In genomic region chr2:32817589-32817988, GRCm38 (mm10) we compare ENCODE assay signal across 14 mouse cellular contexts. TPM values are rescaled to one million over a fixed set of nuclear protein-coding genes. Genes with fewer than 3 reads are reported as not detected.
DNase-seq lines count a peak whose midpoint lies in the region; ATAC-seq lines count a peak whose summit lies in the region.
"Had no signal": no experiment of that assay in that cellular context is flagged by ENCODE, and none has a peak within 500 bp of the region (broad histone marks: within the 10 kb centered on the region; RNA-seq: fewer than 3 reads in every experiment).

No protein-coding gene starts in this region.

- no peaks in the 10 kb centered on the region for H3K27me3 ChIP-seq in intestine, embryonic 16.5 days (replicated peaks; ENCODE audit: control insufficient read depth, insufficient read depth, low read length)
- no peaks in the 10 kb centered on the region for H3K27me3 ChIP-seq in intestine, embryonic 15.5 days (replicated peaks)
- H3K27me3 ChIP-seq in midbrain, embryonic 15.5 days (replicated peaks) = no peaks in the 10 kb centered on the region
- no peaks in the 10 kb centered on the region for H3K27me3 ChIP-seq in midbrain, embryonic 16.5 days (ENCODE audit: control insufficient read depth, insufficient read depth, low read depth, low read length)
- no peaks in the 10 kb centered on the region for H3K27me3 ChIP-seq in hindbrain, embryonic 16.5 days (replicated peaks; ENCODE audit: control insufficient read depth, insufficient read depth, low read length)
- H3K27me3 ChIP-seq in heart, embryonic 10.5 days (ENCODE audit: insufficient read depth, poor library complexity, severe bottlenecking) = no peaks in the 10 kb centered on the region
- H3K27me3 ChIP-seq: embryonic facial prominence, embryonic 13.5 days; heart, embryonic 15.5 days had no signal

- DNase-seq in heart, embryonic 10.5 days (ENCODE audit: low spot score) = no peak
- no peak for DNase-seq in adrenal gland, postnatal 14 days
- no peak for DNase-seq in layer of hippocampus, adult 8-10 months (ENCODE audit: low spot score in 2 of 2)
- DNase-seq: kidney, postnatal 14 days; thymus, postnatal 4 days had no signal

- H3K4me2 ChIP-seq in intestine, embryonic 16.5 days (ENCODE audit: low read depth, low read length) = no peak overlapping the region
- H3K4me2 ChIP-seq in intestine, embryonic 15.5 days (replicated peaks) = no peak overlapping the region
- no peak overlapping the region for H3K4me2 ChIP-seq in midbrain, embryonic 15.5 days
- no peak overlapping the region for H3K4me2 ChIP-seq in midbrain, embryonic 16.5 days (ENCODE audit: low read length)
- no peak overlapping the region for H3K4me2 ChIP-seq in hindbrain, embryonic 16.5 days (ENCODE audit: low read length)
- H3K4me2 ChIP-seq: embryonic facial prominence, embryonic 13.5 days; heart, embryonic 15.5 days had no signal

- no peak overlapping the region for H3K9ac ChIP-seq in intestine, embryonic 16.5 days (ENCODE audit: low read depth, low read length)
- no peak overlapping the region for H3K9ac ChIP-seq in intestine, embryonic 15.5 days
- H3K9ac ChIP-seq in midbrain, embryonic 15.5 days = no peak overlapping the region
- no peak overlapping the region for H3K9ac ChIP-seq in midbrain, embryonic 16.5 days (ENCODE audit: low read depth, low read length)
- H3K9ac ChIP-seq in hindbrain, embryonic 16.5 days (ENCODE audit: low read depth, low read length) = no peak overlapping the region
- H3K9ac ChIP-seq: embryonic facial prominence, embryonic 13.5 days; heart, embryonic 15.5 days had no signal

- H3K36me3 ChIP-seq in intestine, embryonic 16.5 days (ENCODE audit: control insufficient read depth, insufficient read depth, low read length) = no peaks in the 10 kb centered on the region; the same call in 1 of the 2 replicates
- H3K36me3 ChIP-seq in intestine, embryonic 15.5 days = no peaks in the 10 kb centered on the region
- H3K36me3 ChIP-seq in midbrain, embryonic 15.5 days (replicated peaks) = peaks cover 39% of the 10 kb centered on the region
- H3K36me3 ChIP-seq in midbrain, embryonic 16.5 days (ENCODE audit: control insufficient read depth, insufficient read depth, low read length) = peaks cover 31% of the 10 kb centered on the region
- peaks cover 26% of the 10 kb centered on the region; the same call in 1 of the 2 replicates for H3K36me3 ChIP-seq in hindbrain, embryonic 16.5 days (ENCODE audit: control insufficient read depth, insufficient read depth, low read length)
- H3K36me3 ChIP-seq in heart, embryonic 10.5 days = peaks cover 33% of the 10 kb centered on the region; the same call in 1 of the 2 replicates

- H3K4me1 ChIP-seq in intestine, embryonic 16.5 days (ENCODE audit: control insufficient read depth, insufficient read depth, low read length) = 0 out of 2 replicates have a peak, but pooled peaks cover 2% of the 10 kb centered on the region
- H3K4me1 ChIP-seq in intestine, embryonic 15.5 days (replicated peaks) = no peaks in the 10 kb centered on the region
- no peaks in the 10 kb centered on the region for H3K4me1 ChIP-seq in midbrain, embryonic 15.5 days
- H3K4me1 ChIP-seq in midbrain, embryonic 16.5 days (ENCODE audit: control insufficient read depth, insufficient read depth, low read length) = no peaks in the 10 kb centered on the region
- H3K4me1 ChIP-seq in hindbrain, embryonic 16.5 days (ENCODE audit: control insufficient read depth, insufficient read depth, low read depth, low read length) = no peaks in the 10 kb centered on the region
- peaks cover 3% of the 10 kb centered on the region for H3K4me1 ChIP-seq in heart, embryonic 10.5 days
- H3K4me1 ChIP-seq: embryonic facial prominence, embryonic 13.5 days; heart, embryonic 15.5 days had no signal

- ATAC-seq in intestine, embryonic 16.5 days = no peak
- ATAC-seq in intestine, embryonic 15.5 days = no peak
- no peak for ATAC-seq in midbrain, embryonic 15.5 days (replicated peaks)
- ATAC-seq in midbrain, embryonic 16.5 days = no peak
- no peak for ATAC-seq in hindbrain, embryonic 16.5 days

- no peak overlapping the region for H3K4me3 ChIP-seq in intestine, embryonic 16.5 days (ENCODE audit: low read length)
- H3K4me3 ChIP-seq in intestine, embryonic 15.5 days (replicated peaks) = no peak overlapping the region
- H3K4me3 ChIP-seq in midbrain, embryonic 15.5 days = no peak overlapping the region
- no peak overlapping the region for H3K4me3 ChIP-seq in midbrain, embryonic 16.5 days (ENCODE audit: low read depth, low read length)
- H3K4me3 ChIP-seq in hindbrain, embryonic 16.5 days (ENCODE audit: low read length) = no peak overlapping the region
- H3K4me3 ChIP-seq in heart, embryonic 10.5 days = no peak overlapping the region
- H3K4me3 ChIP-seq: embryonic facial prominence, embryonic 13.5 days; heart, embryonic 15.5 days had no signal

- peak overlapping the region; percentile 6; the same call in 1 of the 2 replicates for H3K27ac ChIP-seq in intestine, embryonic 16.5 days (ENCODE audit: low read length)
- H3K27ac ChIP-seq in intestine, embryonic 15.5 days = no peak overlapping the region
- peak overlapping the region; percentile 5; the same call in 1 of the 2 replicates for H3K27ac ChIP-seq in midbrain, embryonic 15.5 days
- H3K27ac ChIP-seq in midbrain, embryonic 16.5 days (ENCODE audit: low read length) = no peak overlapping the region
- peak overlapping the region; percentile 31; the same call in 1 of the 2 replicates for H3K27ac ChIP-seq in hindbrain, embryonic 16.5 days (ENCODE audit: low read depth, low read length)
- H3K27ac ChIP-seq in heart, embryonic 10.5 days = no peak overlapping the region
- H3K27ac ChIP-seq: embryonic facial prominence, embryonic 13.5 days; heart, embryonic 15.5 days; stomach, postnatal 0 days had no signal

- WGBS in intestine, embryonic 16.5 days = 72% methylated on average over 7 of the region's 7 CpGs
- WGBS in intestine, embryonic 15.5 days = 71% methylated on average over 7 of the region's 7 CpGs
- whole genome bisulfite sequencing in midbrain, embryonic 15.5 days = 59% methylated on average over 7 of the region's 7 CpGs
- WGBS in midbrain, embryonic 16.5 days = 67% methylated on average over 7 of the region's 7 CpGs
- 56% methylated on average over 7 of the region's 7 CpGs for WGBS in hindbrain, embryonic 16.5 days
- 58% methylated on average over 7 of the region's 7 CpGs for WGBS in heart, embryonic 10.5 days

- H3K9me3 ChIP-seq in intestine, embryonic 16.5 days (ENCODE audit: control insufficient read depth, low read length) = no peaks in the 10 kb centered on the region
- no peaks in the 10 kb centered on the region for H3K9me3 ChIP-seq in intestine, embryonic 15.5 days
- no peaks in the 10 kb centered on the region for H3K9me3 ChIP-seq in midbrain, embryonic 15.5 days
- no peaks in the 10 kb centered on the region for H3K9me3 ChIP-seq in midbrain, embryonic 16.5 days (replicated peaks; ENCODE audit: control insufficient read depth, low read length, poor library complexity, severe bottlenecking)
- no peaks in the 10 kb centered on the region for H3K9me3 ChIP-seq in hindbrain, embryonic 16.5 days (ENCODE audit: control insufficient read depth, low read length)
- no peaks in the 10 kb centered on the region for H3K9me3 ChIP-seq in heart, embryonic 10.5 days
- H3K9me3 ChIP-seq: embryonic facial prominence, embryonic 13.5 days; heart, embryonic 15.5 days had no signal

RNA-seq across cellular contexts. Expression of gene Stxbp1, which starts 29.5 kb away (rescaled TPM):
- 18.1 TPM in 2 replicates for polyA plus RNA-seq in intestine, embryonic 16.5 days (2015; fragmentation: Nextera tagmentation; extraction: Ambion mirVana)
- polyA plus RNA-seq in intestine, embryonic 15.5 days (2015; fragmentation: Nextera tagmentation; extraction: Ambion mirVana) = 21.2 and 22.1 TPM in 2 replicates
- 324 and 330 TPM in 2 replicates for polyA plus RNA-seq in midbrain, embryonic 15.5 days (2015; fragmentation: Nextera tagmentation; extraction: Ambion mirVana)
- 340 and 389 TPM in 2 replicates for polyA plus RNA-seq in midbrain, embryonic 16.5 days (2015; fragmentation: Nextera tagmentation; extraction: Ambion mirVana)
- 357 and 362 TPM in 2 replicates for polyA plus RNA-seq in hindbrain, embryonic 16.5 days (2015; fragmentation: Nextera tagmentation; extraction: Ambion mirVana)
- polyA plus RNA-seq in heart, embryonic 10.5 days (2016; fragmentation: Nextera tagmentation; extraction: Ambion mirVana) = 19.1 and 21.6 TPM in 2 replicates
- total RNA-seq in adrenal gland, postnatal 14 days (2021) = 25.2 and 26.4 TPM in 2 replicates
- 100 to 1,000 TPM; 583 to 634 (median 610) TPM for total RNA-seq in layer of hippocampus, adult 8-10 months (2022)

RNA-seq across cellular contexts. Expression of gene Cfap157, which starts 33.4 kb away (rescaled TPM):
- polyA plus RNA-seq in intestine, embryonic 16.5 days (2015; fragmentation: Nextera tagmentation; extraction: Ambion mirVana) = 0.58 and 1.2 TPM in 2 replicates
- polyA plus RNA-seq in intestine, embryonic 15.5 days (2015; fragmentation: Nextera tagmentation; extraction: Ambion mirVana) = 0.26 and 0.61 TPM in 2 replicates
- polyA plus RNA-seq in midbrain, embryonic 15.5 days (2015; fragmentation: Nextera tagmentation; extraction: Ambion mirVana) = 1.0 and 1.2 TPM in 2 replicates
- polyA plus RNA-seq in midbrain, embryonic 16.5 days (2015; fragmentation: Nextera tagmentation; extraction: Ambion mirVana) = 0.82 and 0.99 TPM in 2 replicates
- polyA plus RNA-seq in hindbrain, embryonic 16.5 days (2015; fragmentation: Nextera tagmentation; extraction: Ambion mirVana) = 0.75 and 1.1 TPM in 2 replicates
- 0.78 and 1.2 TPM in 2 replicates for polyA plus RNA-seq in heart, embryonic 10.5 days (2016; fragmentation: Nextera tagmentation; extraction: Ambion mirVana)
- total RNA-seq in adrenal gland, postnatal 14 days (2021) = not detected in 2 replicates
- total RNA-seq in layer of hippocampus, adult 8-10 months (2022) = 1 to 10 TPM in 3 of 4 experiments, under 1 TPM in 1; 0.66 to 1.9 (median 1.2) TPM
- total RNA-seq: left cerebral cortex, postnatal 10 days had no signal

RNA-seq across cellular contexts. Expression of gene Ptrh1, which starts 42.0 kb away (rescaled TPM):
- polyA plus RNA-seq in intestine, embryonic 16.5 days (2015; fragmentation: Nextera tagmentation; extraction: Ambion mirVana) = 5.4 and 6.3 TPM in 2 replicates
- polyA plus RNA-seq in intestine, embryonic 15.5 days (2015; fragmentation: Nextera tagmentation; extraction: Ambion mirVana) = 5.5 and 6.4 TPM in 2 replicates
- 5.9 and 6.1 TPM in 2 replicates for polyA plus RNA-seq in midbrain, embryonic 15.5 days (2015; fragmentation: Nextera tagmentation; extraction: Ambion mirVana)
- 4.9 and 5.0 TPM in 2 replicates for polyA plus RNA-seq in midbrain, embryonic 16.5 days (2015; fragmentation: Nextera tagmentation; extraction: Ambion mirVana)
- polyA plus RNA-seq in hindbrain, embryonic 16.5 days (2015; fragmentation: Nextera tagmentation; extraction: Ambion mirVana) = 6.5 and 6.8 TPM in 2 replicates
- polyA plus RNA-seq in heart, embryonic 10.5 days (2016; fragmentation: Nextera tagmentation; extraction: Ambion mirVana) = 5.1 and 5.6 TPM in 2 replicates
- 5.1 and 5.9 TPM in 2 replicates for total RNA-seq in adrenal gland, postnatal 14 days (2021)
- 1 to 10 TPM; 4.5 to 7.0 (median 5.8) TPM for total RNA-seq in layer of hippocampus, adult 8-10 months (2022)

RNA-seq across cellular contexts. Expression of gene Ttc16, which starts 42.2 kb away (rescaled TPM):
- 0.32 and 0.34 TPM in 2 replicates for polyA plus RNA-seq in intestine, embryonic 16.5 days (2015; fragmentation: Nextera tagmentation; extraction: Ambion mirVana)
- 0.18 and 0.29 TPM in 2 replicates for polyA plus RNA-seq in intestine, embryonic 15.5 days (2015; fragmentation: Nextera tagmentation; extraction: Ambion mirVana)
- polyA plus RNA-seq in midbrain, embryonic 15.5 days (2015; fragmentation: Nextera tagmentation; extraction: Ambion mirVana) = 0.89 and 0.92 TPM in 2 replicates
- 0.68 and 0.80 TPM in 2 replicates for polyA plus RNA-seq in midbrain, embryonic 16.5 days (2015; fragmentation: Nextera tagmentation; extraction: Ambion mirVana)
- polyA plus RNA-seq in hindbrain, embryonic 16.5 days (2015; fragmentation: Nextera tagmentation; extraction: Ambion mirVana) = 0.53 and 0.60 TPM in 2 replicates
- 0.29 and 0.52 TPM in 2 replicates for polyA plus RNA-seq in heart, embryonic 10.5 days (2016; fragmentation: Nextera tagmentation; extraction: Ambion mirVana)
- 0.26 TPM in 1 of 2 replicates, not detected in the other for total RNA-seq in adrenal gland, postnatal 14 days (2021)
- 1 to 10 TPM in 2 of 4 experiments, under 1 TPM in 2; 0.52 to 1.6 (median 1.1) TPM for total RNA-seq in layer of hippocampus, adult 8-10 months (2022)

RNA-seq across cellular contexts. Expression of gene Fam129b, which starts 58.3 kb away (rescaled TPM):
- polyA plus RNA-seq in intestine, embryonic 16.5 days (2015; fragmentation: Nextera tagmentation; extraction: Ambion mirVana) = 35.4 and 37.8 TPM in 2 replicates
- polyA plus RNA-seq in intestine, embryonic 15.5 days (2015; fragmentation: Nextera tagmentation; extraction: Ambion mirVana) = 40.4 and 42.2 TPM in 2 replicates
- 29.7 and 31.3 TPM in 2 replicates for polyA plus RNA-seq in midbrain, embryonic 15.5 days (2015; fragmentation: Nextera tagmentation; extraction: Ambion mirVana)
- 25.3 and 27.4 TPM in 2 replicates for polyA plus RNA-seq in midbrain, embryonic 16.5 days (2015; fragmentation: Nextera tagmentation; extraction: Ambion mirVana)
- 31.7 and 37.0 TPM in 2 replicates for polyA plus RNA-seq in hindbrain, embryonic 16.5 days (2015; fragmentation: Nextera tagmentation; extraction: Ambion mirVana)
- polyA plus RNA-seq in heart, embryonic 10.5 days (2016; fragmentation: Nextera tagmentation; extraction: Ambion mirVana) = 47.1 and 55.5 TPM in 2 replicates
- total RNA-seq in adrenal gland, postnatal 14 days (2021) = 22.0 and 23.1 TPM in 2 replicates
- 10 to 100 TPM; 21.8 to 39.3 (median 32.1) TPM for total RNA-seq in layer of hippocampus, adult 8-10 months (2022)

Comparison
In these comparisons a context has a peak if more than half of its experiments do, and no peak if none do; other contexts are left out.
1. H3K27ac ChIP-seq: peak in intestine, embryonic 16.5 days (single experiment), midbrain, embryonic 15.5 days (single experiment) and hindbrain, embryonic 16.5 days (single experiment); none in intestine, embryonic 15.5 days (single experiment), midbrain, embryonic 16.5 days (single experiment) and heart, embryonic 10.5 days (single experiment).
2. RNA of gene Stxbp1, which starts 29.5 kb away (polyA plus RNA-seq): 340 to 389 TPM in midbrain, embryonic 16.5 days, 357 to 362 TPM in hindbrain, embryonic 16.5 days and 324 to 330 TPM in midbrain, embryonic 15.5 days; 21.2 to 22.1 TPM in intestine, embryonic 15.5 days, 19.1 to 21.6 TPM in heart, embryonic 10.5 days and 18.1 TPM in intestine, embryonic 16.5 days; every median in the first group is over 10 times any median in the second.